Mouse (Mus musculus) midbrain, embryonic 11.5 days (tissue): ENCODE data around the gene Ttc23l. TPM values are rescaled to one million over a fixed set of nuclear protein-coding genes. Genes with fewer than 3 reads are reported as not detected.
"Not testable (repeated sequence)": the region's sequence is repeated elsewhere in the genome, so short reads cannot be mapped to it uniquely, and the experiment has no call there.

Source experiments
- ATAC-seq: fragments of 200-750 bp; cut with Nextera tagmentation; 2 replicates; pipeline ENCODE4 v1.8.0; 2017; ENCODE audit warnings: moderate TSS enrichment, moderate library complexity; ENCODE audit not compliant: low FRiP score
- DNase-seq: peaks from one replicate; pipeline ENCODE4 v3.0.0; 2015; ENCODE audit warnings: low spot score; ENCODE audit errors: missing footprints
- H3K27ac ChIP-seq: fragments of 300-500 bp; sonication (generic); 2 replicates; pipeline ENCODE4 v1.5.1; 2014; ENCODE audit warnings: low read depth, low read length
- H3K27me3 ChIP-seq: fragments of 300-500 bp; sonication (generic); 2 replicates; pipeline ENCODE4 v1.6.1; 2014; ENCODE audit warnings: mild to moderate bottlenecking, low read length, moderate library complexity, mixed read lengths; ENCODE audit not compliant: control insufficient read depth, insufficient read depth
- H3K36me3 ChIP-seq: fragments of 300-500 bp; sonication (generic); 2 replicates; pipeline ENCODE4 v1.6.1; 2014; ENCODE audit warnings: mild to moderate bottlenecking, low read length, moderate library complexity, mixed read lengths; ENCODE audit not compliant: control insufficient read depth, insufficient read depth
- H3K4me1 ChIP-seq: fragments of 300-500 bp; sonication (generic); 2 replicates; pipeline ENCODE4 v1.6.1; 2014; ENCODE audit warnings: low read length; ENCODE audit not compliant: control insufficient read depth, insufficient read depth
- H3K4me2 ChIP-seq: fragments of 300-500 bp; sonication (generic); 2 replicates; pipeline ENCODE4 v1.6.1; 2014; ENCODE audit warnings: mild to moderate bottlenecking, moderate library complexity
- H3K4me3 ChIP-seq: fragments of 300-500 bp; sonication (generic); 2 replicates; pipeline ENCODE4 v1.5.1; 2014; ENCODE audit warnings: low read depth, low read length
- H3K9ac ChIP-seq: fragments of 300-500 bp; sonication (generic); 2 replicates; pipeline ENCODE4 v1.6.1; 2014; ENCODE audit warnings: low read length
- H3K9me3 ChIP-seq: fragments of 300-500 bp; sonication (generic); 2 replicates; pipeline ENCODE4 v1.6.1; 2016; ENCODE audit warnings: low read length; ENCODE audit not compliant: control insufficient read depth
- whole genome bisulfite sequencing: fragments of 180-500 bp; shearing (Covaris S2); extraction: QIAGEN DNeasy Blood & Tissue Kit; methylation state at CpG from one replicate; pipeline ENCODE4 v1.1.7; 2014; 5-methylcytosine and 5-hydroxymethylcytosine counted together
- polyA plus RNA-seq: library from polyadenylated mRNA; unstranded; fragments of >200 nt; fragmentation: Nextera tagmentation; extraction: Ambion mirVana; gene quantifications from 2 replicates; pipeline ENCODE4 v1.2.1, GENCODE M21; 2014

Gene Ttc23l
- polyA plus RNA-seq, 1 experiment from 2014 or later: not detected

DNA sequence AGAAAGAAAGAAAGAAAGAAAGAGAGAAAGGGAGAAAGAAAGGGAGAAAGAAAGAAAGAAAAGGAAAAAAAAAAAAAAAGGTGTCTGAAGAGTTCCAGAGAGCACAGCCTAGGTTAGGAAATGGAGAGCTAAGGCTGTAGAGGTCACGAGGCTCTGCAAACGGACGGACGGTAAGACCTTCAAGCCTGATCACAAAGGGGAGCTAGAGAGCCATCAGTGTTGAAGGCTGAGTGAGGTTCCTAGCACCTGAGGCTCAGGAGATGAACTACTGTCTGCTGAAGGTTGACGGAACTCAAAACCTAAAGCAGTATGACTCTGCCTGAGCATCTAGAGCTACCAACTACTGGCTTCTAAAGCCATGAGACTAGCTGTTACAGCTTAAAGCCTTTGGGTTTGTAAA, 23.9 kb downstream of the Ttc23l start:
- Histone ChIP-seq H3K27ac (no peak overlapping the region), H3K4me1 (no peaks in the 10 kb centered on the region), H3K4me3 (no peak overlapping the region), H3K9ac (no peak overlapping the region), H3K27me3 (no peaks in the 10 kb centered on the region), H3K9me3 (no peaks in the 10 kb centered on the region), H3K4me2 (no peak overlapping the region), H3K36me3 (no peaks in the 10 kb centered on the region)
- WGBS: 81% methylated on average over 5 of the region's 5 CpGs
- no peak for ATAC-seq
- no peak for DNase-seq

DNA sequence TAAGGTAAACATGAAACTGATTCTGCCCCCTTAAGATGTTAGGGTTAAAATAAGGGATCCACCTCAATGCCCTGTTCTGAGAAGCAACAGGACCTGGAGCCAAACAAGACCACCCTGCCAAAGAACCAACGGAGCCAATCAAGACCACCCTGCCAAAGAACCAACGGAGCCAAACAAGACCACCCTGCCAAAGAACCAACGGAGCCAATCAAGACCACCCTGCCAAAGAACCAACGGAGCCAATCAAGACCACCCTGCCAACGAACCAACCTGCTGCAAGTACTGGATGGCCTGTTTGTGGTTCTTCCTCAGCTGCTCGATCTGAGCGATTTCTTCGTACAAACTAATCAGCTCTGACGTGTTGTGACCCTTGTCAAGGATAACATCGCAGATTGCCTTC, 25.1 kb downstream of the Ttc23l start:
- H3K4me2 ChIP-seq, H3K9ac ChIP-seq, ATAC-seq, H3K4me3 ChIP-seq, H3K27ac ChIP-seq, H3K36me3 ChIP-seq, H3K9me3 ChIP-seq, H3K27me3 ChIP-seq, H3K4me1 ChIP-seq, DNase-seq: not testable (repeated sequence)
- 92% methylated on average over 10 of the region's 10 CpGs for WGBS

DNA sequence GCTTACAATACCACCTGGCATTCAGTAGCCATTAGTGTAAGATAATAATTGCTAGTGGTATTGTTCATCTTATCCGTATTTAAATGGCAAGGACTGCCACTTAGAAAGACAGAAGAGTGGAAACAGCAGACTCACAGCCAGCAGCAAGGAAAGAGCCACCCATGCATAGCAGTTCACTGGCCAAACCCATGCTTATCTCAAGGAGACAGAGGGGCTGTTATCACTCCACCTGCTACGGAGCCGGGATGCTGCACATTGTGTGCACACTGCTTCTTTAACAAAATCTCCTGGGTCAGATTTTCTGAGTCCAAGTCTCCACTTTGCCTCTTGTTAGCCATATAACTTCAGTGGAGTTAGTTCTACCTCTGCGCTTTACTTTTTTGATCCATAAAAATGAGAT, 27.1 kb downstream of the Ttc23l start:
- no peaks in the 10 kb centered on the region for H3K36me3 ChIP-seq
- H3K4me3 ChIP-seq: no peak overlapping the region
- ATAC-seq: no peak
- DNase-seq: no peak
- 89% methylated on average over 4 of the region's 4 CpGs for WGBS
- H3K27me3 ChIP-seq: no peaks in the 10 kb centered on the region
- H3K9me3 ChIP-seq: no peaks in the 10 kb centered on the region
- no peak overlapping the region for H3K27ac ChIP-seq
- no peaks in the 10 kb centered on the region for H3K4me1 ChIP-seq
- no peak overlapping the region for H3K9ac ChIP-seq
- H3K4me2 ChIP-seq: no peak overlapping the region

DNA sequence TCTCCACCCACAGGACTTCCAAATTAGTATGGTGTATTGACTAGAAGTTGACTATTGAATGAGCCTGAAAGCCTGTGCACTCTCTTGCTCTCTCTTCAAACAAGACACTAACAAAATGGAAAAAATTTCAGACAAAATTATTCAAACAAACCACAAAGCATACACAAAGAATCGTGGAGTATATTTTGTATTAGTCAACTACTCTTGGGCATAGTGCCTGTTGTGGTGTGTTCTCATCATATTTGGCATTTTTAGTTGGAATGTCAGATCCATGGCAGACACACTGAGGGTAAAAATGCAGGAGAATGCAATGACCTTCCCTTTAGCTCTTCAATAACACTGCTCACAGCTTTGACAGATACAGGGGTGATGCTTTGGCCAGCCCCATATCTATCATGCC, 32.6 kb downstream of the Ttc23l start:
- 70% methylated on average over 1 of the region's 1 CpGs for WGBS
- Histone ChIP-seq H3K27ac (no peak overlapping the region), H3K4me3 (no peak overlapping the region), H3K27me3 (no peaks in the 10 kb centered on the region), H3K9ac (no peak overlapping the region), H3K9me3 (no peaks in the 10 kb centered on the region), H3K4me2 (no peak overlapping the region), H3K36me3 (no peaks in the 10 kb centered on the region), H3K4me1 (no peaks in the 10 kb centered on the region)
- DNase-seq (no peak), ATAC-seq (no peak)

DNA sequence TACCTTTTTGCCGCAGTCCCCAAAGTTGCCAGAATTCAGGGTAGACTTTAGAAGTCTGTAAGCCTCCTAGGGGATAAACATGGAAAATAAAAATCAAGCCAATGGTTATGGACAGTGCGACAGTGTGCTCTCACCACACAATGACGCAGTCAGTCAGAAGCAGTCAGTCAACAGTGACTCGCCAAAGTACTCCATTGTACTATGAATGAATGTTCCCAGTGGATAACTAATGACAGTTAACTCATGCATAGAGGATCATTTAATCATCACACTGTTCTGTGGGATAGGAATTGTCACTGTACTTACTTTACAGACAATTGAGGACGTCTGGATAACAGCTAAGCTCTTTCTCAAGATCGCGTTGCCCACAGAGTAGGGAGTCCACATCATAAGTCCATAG, 43.3 kb downstream of the Ttc23l start:
- Histone ChIP-seq H3K27ac (no peak overlapping the region), H3K9me3 (no peaks in the 10 kb centered on the region), H3K4me3 (no peak overlapping the region), H3K27me3 (no peaks in the 10 kb centered on the region), H3K36me3 (no peaks in the 10 kb centered on the region), H3K9ac (no peak overlapping the region), H3K4me1 (no peaks in the 10 kb centered on the region), H3K4me2 (no peak overlapping the region)
- DNase-seq (no peak), ATAC-seq (no peak)
- WGBS: 85% methylated on average over 7 of the region's 7 CpGs

DNA sequence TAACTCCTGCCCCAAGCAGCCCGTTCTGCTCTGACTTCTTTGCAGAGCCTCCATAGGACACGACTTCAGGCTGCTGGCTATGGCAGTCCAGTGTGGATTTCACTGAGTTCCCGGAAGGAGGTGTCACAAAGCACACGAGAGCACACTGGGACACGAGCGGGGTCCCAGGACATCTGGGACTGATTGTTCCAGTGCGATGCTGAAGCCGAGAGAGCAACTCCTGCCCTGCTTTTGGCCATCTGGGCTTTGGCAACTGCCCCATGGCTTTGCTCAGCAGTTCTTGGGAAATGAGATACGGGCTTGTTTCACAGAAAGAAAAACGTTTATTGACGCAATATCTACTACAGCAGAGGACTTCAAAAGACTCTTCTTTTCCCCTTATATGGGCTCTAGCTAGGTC, 52.4 kb downstream of the Ttc23l start:
- 77% methylated on average over 11 of the region's 11 CpGs for WGBS
- DNase-seq: no peak

DNA sequence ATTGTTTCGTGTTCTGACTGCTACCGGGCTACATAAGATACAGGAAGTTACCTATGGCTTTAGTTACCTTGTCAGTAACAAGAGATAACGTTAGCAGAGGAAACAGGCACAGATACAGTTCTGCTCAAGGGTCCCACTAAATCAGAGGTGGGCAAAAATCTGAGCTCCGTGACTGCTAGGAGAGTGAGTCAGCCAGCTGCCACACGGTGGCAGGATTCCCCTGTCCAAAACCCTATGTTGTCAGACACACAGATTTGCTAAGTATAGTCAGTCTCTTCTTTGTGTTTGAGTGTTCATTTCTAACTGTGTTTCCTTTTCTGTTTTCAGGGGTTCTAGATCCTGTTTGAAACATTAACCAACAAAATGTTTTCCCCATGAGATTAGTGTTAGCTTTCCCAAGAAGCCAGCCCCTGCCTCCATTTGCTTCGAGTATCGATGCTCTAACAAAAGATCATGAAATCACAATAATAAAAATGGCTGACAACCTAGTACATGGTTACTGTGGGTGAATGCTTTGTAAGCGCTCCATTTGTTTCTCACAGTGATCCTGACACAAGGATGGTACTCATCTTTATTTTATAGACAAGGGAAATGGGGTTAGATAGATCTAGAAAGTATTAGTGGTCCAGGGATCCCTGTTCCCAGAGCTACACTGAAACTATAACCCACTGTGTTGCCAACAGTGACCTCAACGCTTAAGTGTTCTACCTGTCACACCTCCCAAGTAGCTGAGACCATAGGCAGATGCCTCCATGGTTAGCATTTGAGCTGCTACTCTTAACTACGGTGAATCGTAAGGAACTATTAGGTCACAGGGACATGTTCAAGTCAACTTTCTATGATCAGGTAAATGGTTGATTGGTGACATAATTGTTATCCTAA, 57.4 kb downstream of the Ttc23l start:
- Histone ChIP-seq H3K4me2 (no peak overlapping the region), H3K9ac (no peak overlapping the region), H3K36me3 (no peaks in the 10 kb centered on the region), H3K27me3 (no peaks in the 10 kb centered on the region), H3K4me3 (no peak overlapping the region), H3K27ac (no peak overlapping the region), H3K4me1 (no peaks in the 10 kb centered on the region), H3K9me3 (no peaks in the 10 kb centered on the region)
- peak; percentile 89 for ATAC-seq
- peak; percentile 93 for DNase-seq
- WGBS: 59% methylated on average over 11 of the region's 11 CpGs

More for the DNA sequence above, 52.4 kb downstream of the Ttc23l start:
- no peaks in the 10 kb centered on the region for H3K27me3 ChIP-seq
- no peaks in the 10 kb centered on the region for H3K9me3 ChIP-seq
- H3K36me3 ChIP-seq: no peaks in the 10 kb centered on the region
- H3K4me2 ChIP-seq: no peak overlapping the region
- no peak overlapping the region for H3K4me3 ChIP-seq
- H3K4me1 ChIP-seq: no peaks in the 10 kb centered on the region
- no peak overlapping the region for H3K27ac ChIP-seq
- ATAC-seq: no peak
- no peak overlapping the region for H3K9ac ChIP-seq

DNA sequence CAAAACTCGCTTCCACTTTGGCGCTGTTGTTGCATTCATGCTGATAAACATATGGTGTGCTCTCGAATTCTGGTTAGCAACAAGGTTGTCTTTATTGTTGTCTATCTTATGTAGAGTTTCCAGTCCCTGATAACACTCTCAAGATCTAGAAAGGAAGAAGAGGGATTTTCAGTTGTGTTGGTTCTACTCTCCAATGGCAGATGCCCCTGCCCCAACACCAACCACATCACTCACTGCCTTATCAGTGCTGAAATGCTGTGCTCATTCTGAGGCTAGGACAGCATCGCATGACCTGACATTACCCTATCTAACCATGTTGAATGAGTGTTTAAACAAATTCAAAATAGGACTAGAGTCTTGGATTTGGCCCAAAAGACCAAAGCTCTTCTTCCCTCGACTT, 58.4 kb downstream of the Ttc23l start:
- Histone ChIP-seq H3K36me3 (no peaks in the 10 kb centered on the region), H3K4me2 (no peak overlapping the region), H3K27ac (no peak overlapping the region), H3K4me1 (no peaks in the 10 kb centered on the region), H3K27me3 (no peaks in the 10 kb centered on the region), H3K4me3 (no peak overlapping the region), H3K9me3 (no peaks in the 10 kb centered on the region), H3K9ac (no peak overlapping the region)
- 91% methylated on average over 5 of the region's 5 CpGs for WGBS
- ATAC-seq (no peak), DNase-seq (no peak)

DNA sequence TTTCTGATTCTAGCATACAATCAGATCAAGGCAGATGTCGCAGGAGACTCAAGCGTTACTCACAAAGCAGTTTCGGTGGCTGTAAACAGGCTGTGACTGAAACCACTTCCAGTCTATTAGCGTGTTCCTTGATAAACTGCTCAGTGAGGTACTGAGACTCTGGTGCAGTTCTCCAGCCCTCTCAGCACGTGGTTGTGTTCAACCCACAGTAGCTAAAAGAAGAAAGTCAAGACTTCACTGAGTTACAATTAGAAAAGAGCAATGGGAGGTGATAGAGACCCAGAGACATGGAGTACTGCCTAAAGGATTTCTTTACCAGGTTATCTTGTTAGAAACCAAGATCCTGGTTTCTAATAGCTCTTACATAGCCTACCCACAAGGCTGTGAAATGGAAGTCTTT, 58.9 kb downstream of the Ttc23l start:
- Histone ChIP-seq H3K9ac (no peak overlapping the region), H3K27me3 (no peaks in the 10 kb centered on the region), H3K4me2 (no peak overlapping the region), H3K4me3 (no peak overlapping the region), H3K4me1 (no peaks in the 10 kb centered on the region), H3K9me3 (no peaks in the 10 kb centered on the region), H3K36me3 (no peaks in the 10 kb centered on the region), H3K27ac (no peak overlapping the region)
- ATAC-seq (no peak), DNase-seq (no peak)
- WGBS: 79% methylated on average over 5 of the region's 5 CpGs
